Mouse (Mus musculus) A20 (cell line): Measurements from ENCODE around the gene Txndc11.

Experiments used
- DNase-seq: peaks from one replicate; pipeline ENCODE4 v3.0.0-alpha.2; 2011; ENCODE audit warnings: low read depth, low spot score

The Txndc11 gene

DNA sequence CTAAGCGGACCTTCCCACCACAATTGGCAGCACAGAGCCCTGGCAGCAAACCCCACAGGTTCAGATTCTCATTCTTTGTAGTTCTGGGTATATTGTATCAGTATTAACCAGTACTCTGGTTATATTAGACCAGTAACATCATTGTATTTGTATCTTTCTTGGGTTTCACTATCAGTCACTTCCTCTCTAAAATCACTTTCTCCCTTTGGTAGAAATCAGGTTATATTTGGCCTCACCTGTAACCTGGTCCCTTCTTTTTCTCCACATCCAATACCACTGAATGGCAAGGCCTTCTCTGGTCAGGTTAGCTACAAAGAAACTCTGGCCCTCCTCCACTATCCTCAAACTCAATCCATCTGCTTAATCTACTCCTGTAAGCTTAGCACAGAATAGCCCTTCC lies 29.5 kb downstream of the Txndc11 start:
- peak; percentile 55 for DNase-seq

DNA sequence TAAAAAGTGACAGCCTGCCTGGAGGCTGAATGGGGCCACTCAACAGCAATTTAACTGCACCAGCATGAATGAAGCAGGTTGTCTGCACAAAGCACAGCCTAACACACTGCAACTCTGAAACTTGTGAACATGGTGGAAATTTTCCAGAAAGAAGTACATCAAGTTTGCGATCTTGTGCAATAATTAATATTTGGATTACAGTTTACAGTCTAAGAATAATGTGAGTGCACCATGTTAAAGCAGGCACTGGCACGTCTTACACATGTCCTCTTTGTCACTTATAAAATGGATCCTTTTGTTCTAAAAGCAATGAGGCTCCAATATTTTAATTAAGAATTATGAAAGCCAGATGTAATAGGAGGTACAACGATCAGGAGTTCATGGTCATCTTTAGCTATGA lies 37.1 kb downstream of the Txndc11 start:
- DNase-seq = no peak

DNA sequence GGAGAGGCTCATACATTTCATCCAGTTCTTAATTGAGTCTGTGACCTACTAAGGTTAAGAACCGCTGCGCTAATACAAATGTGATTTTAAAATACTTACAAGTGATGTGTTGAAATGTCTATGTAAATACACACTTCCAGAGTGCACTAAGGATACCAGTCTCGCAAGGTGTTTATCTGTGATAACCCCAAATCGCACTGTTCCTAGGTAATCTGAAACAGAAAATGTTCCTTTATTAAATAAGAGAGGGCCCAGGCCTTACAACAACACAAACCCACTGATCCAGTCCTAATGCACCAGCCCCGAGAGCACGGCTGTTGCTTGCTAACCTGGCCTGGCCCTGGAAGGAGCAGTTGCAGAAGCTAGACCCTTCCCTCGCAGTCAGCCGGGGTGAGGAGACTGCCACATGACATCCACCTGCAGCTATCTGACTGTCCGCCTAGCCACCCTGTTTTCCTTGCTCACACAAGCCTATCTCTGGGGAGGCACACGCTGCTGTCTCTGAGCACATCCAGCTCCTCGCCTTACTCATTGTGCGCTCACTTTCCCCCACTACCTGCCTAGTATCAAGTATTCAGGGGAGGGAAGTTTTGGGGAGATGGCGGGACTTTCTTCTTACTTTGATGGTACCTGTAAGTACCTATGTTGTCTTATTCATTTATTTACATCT lies 40.6 kb downstream of the Txndc11 start:
- DNase-seq = no peak

DNA sequence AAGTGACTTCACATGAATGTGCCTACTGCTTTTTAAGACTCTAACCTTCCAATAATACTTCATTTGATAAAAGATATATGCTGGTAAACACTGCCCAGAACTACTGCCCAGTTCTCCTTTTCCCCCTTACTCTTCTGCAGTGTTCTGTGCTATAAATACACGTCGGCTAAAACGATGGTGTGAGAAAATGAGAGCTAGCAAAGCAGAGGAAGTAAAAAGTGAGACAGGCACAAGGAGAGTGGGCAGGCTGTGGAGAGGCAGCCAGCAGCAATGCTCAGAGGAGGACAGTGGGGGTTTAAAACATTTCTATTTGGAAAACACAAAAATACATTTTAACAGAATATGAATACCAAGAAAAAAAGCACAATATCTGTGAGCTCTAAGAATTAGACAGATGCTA lies 41.9 kb downstream of the Txndc11 start:
- DNase-seq = peak; percentile 47

DNA sequence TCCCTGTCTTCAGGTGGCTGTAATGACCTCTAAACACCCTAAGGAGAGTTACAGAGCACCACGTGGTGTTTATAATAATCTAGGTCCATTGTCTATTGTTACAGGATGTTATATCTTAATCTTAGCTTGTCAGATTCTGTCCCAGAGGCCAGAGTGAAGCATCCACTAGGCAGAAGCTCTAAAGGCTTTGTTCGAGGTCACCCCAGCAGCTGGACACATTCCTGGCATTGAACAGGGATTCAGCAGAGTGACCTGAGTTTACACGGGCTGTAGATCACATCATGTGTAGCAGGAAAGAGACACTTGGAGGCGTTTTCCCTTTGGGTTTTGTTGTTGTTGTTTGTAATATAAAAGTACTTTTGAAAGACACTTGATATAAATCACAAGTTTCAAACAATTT lies 42.4 kb downstream of the Txndc11 start:
- no peak for DNase-seq

DNA sequence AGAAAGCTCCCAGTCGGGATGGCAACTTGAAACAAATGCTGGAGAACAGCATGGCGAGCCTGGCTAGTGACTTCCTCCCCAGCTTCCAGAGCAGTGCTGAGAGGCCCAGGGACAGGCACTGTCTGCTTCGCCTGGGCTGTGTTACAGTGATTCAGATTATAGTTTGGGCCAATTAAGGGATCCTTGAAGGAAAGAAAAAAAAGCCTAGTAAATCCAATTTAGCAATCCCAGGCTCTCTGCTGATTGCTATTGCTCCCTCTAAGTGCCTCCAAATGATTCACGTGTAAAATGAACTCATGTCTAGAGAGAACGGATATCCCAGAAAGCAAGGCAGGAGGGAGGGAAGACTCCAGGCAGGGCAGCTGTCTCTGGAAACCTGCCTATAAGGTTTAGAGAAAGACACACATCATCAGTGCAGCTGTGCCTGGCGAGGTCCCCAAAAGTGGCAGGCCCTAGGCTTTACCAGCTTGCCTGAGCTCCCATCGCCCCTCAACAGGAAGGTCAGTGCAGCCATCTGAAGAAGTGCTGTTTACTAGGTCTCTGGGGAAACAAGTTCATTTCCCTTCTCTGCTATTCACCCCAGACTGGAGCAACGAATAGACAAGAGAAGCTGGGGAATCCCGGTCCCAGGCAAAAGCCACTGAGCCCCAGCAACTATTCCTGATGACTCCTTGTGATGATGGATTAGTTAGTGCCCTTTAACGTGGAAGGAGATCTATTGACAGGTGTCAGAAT lies 43.4 kb downstream of the Txndc11 start:
- DNase-seq = peak; percentile 29

DNA sequence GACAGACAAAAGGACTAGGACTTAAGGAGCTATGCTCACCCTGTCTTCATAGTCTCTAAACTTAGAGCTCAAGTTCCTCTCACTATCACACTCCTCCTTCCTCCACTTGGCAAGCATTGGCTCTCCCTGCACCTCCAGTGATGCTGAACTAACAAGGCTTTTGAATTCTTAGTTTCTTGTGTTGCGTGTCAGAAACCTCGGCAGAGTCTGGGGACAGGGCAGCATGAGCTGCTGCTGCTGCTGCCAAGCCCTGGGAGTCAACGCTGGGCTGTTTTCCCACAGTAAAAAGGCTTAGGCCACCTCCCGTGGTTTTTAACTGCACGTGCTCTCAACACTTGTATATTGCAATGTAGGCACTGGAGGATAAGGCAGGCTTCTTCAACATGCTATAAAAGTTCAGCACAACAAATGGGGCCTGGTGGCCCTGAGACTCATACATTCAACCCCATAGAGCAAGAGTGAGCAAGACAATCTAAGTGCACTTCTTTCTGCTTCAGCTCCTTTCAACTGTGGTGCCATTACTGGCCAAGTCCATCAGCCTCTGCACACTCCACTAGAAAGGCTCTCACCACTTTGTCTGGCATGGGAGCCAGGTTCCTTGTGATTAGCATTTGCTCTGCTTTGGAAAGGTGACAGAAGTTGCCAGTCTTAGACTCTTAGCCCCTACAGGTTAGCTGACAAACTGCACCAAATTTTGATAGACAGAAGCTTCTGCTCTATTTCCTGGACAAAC lies 47.4 kb downstream of the Txndc11 start:
- no peak for DNase-seq

DNA sequence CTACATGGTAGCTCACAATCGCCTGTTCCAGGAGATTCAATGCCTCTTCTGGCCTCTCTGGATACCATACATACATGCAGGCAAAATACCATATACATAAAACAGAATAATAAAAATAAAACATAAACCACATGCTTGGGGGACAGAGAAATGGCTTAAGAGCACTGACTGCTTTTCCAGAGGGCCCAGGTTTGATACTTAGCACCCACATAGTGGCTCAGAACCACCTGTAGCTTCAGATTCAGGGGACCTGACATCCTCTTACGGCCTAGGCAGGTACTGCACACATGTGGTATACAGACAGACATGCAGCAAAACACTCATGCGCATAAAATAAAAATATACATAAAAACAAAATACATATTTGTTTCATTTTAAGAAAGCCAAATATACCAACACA lies 48.2 kb downstream of the Txndc11 start:
- no peak for DNase-seq

DNA sequence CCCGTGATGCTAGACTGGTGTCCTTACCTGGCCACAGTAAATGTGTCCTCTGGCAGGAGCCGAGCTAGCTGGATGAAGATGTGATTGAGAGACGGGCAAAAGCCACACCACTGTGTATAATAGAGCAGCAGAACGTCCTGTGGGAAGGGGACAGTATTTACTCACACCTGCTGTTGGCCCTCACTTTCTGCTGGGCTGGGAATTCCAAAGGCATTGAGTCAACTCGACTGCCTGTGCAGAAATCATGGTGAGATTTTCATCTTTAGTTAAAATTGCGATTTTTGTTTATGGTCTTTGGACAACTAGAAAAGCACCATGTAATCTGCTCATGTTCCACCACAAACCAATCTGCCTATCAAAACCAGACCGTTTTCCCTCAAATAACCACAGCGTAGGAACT lies 50.3 kb downstream of the Txndc11 start:
- no peak for DNase-seq

DNA sequence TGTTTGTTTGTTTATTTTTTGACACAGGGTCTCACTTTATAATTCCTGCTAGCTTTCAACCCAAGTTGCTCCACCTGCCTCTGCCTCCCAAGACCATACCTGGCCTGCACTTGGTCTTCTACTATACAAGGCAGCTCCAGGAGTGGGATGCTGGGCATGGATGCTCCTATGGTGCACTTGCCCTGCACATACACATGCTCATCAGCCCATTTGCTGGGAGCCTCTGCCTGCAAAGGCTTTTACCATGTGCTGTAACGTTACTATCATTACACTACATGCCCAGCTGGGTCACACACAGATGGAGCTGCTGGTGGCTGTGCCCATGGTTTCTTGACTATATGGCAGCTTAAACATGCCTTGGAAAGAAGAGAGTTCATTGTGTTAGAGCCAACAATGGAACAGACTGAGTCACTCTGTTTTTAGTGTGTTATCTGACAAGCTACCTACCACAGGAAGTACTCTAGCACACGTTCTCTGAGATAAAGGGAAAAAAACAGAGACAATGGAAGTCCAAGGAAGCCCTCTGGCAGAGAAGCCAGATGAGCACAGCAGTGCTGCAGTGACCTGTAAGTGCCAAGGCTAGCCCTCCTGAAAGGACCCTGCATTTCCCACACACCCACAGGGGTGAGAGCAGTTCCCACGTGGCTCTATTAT lies 56.1 kb downstream of the Txndc11 start:
- no peak for DNase-seq

DNA sequence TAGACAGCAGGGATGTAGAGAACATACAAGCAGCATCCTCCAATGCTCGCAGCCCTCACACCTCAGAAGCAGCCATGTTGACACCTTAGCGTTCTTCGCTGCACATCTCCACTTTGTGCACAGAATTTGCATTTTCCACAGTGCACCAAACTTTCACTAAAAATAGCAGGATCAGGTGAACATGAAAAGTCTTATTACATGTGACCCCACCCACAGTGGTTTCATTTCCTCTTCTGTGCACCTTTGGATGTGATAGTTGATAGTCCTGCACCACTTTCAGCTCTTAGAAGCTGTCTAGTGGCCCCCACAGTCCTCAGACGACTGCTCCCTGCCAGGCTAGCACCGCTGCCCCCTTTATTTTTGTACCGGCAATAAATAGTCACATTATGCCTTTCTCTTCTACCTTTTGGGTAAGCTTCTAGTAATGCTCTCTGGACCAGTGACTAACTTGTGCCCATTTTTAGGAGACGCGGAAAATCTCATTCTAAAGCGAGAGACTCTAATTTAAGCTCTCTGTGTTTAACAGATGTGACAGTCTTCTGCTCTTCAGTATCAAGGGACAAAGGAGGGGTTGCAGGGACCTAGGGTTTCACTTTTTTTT lies 56.7 kb downstream of the Txndc11 start:
- peak; percentile 95 for DNase-seq

DNA sequence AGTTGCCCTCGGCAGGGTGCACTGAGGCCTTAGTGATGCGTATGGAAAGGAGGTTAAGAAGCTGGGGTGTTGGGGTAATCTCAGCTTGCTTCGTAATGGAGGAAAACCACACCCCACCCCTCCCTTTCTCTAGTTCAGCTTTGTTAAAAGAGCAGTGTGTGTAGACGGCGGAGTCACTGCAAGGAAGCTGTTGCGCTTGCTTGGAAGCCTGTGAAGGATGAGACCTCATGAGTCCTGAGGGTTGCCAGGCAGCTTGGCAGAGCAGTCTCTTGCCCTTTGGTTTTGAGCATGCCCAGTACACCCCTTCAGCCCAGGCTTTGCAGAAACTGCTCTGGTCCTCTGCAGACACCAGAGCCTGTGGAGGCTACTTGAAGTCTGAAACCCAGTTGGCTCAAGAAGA lies 61.4 kb downstream of the Txndc11 start:
- no peak for DNase-seq

DNA sequence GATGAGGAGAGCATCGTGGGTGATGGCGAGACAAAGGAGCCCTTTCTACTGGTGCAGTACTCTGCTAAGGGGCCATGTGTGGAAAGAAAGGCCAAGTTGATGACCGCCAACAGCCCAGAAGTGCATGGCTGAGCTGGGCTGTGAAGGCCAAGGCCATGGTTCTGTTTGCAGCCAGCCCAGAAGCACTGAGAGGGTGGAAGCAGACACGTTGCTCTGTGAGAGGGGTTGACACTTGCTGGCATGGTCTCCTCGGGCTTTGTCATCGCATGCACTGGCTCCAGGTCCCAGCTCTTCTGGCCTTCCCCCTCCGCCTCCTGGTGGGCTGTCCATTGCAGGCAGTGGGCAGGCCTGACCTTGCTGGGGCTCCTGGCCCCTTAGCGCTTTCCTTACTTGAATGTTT lies 62.0 kb downstream of the Txndc11 start:
- DNase-seq = no peak

DNA sequence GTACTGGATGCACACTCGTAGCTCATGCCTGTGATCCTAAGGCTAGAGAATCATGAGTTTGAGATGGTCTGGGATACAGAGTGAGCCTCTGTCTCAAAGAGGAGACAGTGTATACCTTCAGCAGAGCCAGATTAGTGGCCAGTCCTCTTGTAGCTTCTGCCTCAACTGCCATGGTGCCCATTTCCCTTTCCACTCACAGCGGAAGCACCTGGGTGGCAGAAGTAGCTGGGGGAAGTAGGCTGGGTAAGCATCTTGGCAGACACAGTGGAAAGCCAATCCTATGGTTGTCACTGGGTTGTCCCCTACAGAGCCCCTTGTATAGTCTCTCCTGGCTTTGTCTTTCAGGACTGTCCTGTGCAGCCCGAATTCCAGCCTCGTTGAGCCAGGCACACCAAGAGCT lies 62.6 kb downstream of the Txndc11 start:
- DNase-seq = no peak

DNA sequence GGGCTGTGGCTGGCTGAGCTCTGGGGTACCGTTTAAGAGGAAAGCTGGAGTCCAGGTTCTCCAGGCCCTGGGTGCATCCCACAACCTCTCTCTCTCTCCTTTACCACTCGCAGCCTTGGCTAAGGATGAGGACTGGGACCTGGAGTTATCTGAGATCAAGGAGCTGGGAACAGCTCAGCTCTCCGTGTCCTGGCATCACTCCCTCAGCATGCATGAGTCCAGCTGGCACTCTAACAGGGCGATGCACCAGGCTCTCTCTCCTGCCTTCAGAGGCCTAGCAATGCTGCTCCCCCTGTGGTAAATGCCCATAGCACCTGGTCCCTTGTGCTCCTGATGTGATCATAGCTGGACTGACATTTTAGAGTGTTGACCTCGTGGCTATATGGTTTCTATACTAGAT lies 63.3 kb downstream of the Txndc11 start:
- no peak for DNase-seq

DNA sequence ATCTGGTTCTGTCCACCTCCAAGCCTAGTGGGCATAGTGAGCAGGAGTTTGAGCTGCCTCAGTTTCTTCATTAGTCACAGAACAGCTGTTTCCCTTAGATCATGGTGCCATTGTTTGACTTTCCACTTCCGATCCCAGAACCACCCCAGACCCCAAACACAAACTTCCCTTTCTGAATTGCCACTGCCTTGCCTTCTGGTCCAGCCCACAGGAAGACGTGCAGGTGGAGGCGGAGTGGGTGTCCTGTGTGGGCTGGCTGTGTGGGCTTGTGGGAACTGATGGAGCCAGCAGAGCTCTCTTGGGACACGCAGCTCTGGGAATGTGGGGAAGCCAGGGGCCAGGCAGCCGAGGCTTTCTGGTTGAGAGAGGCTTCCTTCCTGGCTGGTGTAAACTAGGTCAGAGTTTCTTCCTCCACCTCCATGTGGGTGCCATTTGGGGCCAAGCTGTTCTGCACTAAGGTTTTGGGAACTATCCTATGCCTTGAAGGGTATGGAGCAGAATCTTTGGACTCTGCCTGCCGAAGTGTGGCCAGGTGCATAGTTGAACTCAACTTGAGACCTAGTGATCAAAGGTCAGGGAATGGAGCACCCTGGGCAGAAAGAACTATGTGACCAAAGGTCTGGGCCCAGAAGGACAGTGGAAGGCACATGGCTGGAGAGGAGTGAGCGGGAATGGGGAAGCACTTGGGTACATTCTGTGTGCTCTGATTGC lies 64.6 kb downstream of the Txndc11 start:
- no peak for DNase-seq

DNA sequence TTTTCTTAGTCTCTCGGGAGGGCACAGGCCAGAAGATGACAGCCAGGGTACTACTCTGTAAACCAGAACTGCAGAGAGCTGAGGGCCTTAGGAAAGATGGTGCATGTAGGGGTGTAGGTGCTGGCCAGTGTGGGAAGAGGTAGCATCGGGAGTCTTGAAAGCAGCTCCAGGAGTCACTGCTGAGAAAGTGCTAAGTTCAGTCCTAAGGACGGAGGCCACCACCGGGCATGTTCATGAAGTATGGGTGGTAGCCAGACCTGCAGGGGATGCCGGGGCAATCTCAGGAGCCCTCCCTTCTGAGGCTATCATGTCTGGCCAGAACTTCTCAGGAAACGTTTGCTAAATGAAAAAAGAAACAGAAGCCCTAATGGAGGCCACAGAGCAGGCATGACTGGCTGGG lies 65.2 kb downstream of the Txndc11 start:
- no peak for DNase-seq

DNA sequence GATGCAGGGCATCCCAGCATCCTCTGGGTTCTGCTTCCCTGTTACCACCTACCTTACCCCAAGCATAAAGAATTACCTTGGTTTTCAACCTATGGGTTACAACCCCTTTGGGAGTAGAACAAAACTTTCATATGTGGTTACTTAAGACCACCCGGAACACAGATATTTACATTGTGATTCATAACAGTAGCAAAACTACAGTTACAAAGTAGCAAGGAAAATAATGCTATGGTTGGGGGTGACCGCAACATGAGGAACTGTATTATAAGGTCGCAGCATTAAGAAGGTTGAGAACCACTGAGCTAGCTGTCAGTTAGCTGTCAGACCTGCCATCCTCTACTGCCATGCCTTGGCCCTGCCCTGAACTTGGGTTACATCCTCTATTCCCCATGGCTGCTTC lies 65.8 kb downstream of the Txndc11 start:
- DNase-seq = no peak

DNA sequence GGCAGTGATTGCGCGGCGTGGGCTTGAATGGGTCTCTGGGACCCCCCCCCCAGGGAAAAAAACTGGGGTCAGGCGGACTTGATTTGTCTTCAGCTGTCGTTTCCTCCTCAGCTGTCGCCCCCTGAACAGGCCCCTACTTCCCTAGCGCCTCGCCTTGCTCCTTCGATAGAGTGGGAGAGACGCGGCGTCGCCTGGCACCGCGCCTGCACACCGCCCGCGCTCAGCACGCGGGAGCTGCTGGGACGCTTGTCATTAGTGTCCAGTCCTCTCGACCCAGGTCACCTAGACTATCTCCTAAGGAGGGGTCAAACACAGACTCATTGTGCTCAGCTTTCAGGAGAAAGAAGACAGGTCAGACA lies 67.6 kb downstream of the Txndc11 start:
- no peak for DNase-seq

DNA sequence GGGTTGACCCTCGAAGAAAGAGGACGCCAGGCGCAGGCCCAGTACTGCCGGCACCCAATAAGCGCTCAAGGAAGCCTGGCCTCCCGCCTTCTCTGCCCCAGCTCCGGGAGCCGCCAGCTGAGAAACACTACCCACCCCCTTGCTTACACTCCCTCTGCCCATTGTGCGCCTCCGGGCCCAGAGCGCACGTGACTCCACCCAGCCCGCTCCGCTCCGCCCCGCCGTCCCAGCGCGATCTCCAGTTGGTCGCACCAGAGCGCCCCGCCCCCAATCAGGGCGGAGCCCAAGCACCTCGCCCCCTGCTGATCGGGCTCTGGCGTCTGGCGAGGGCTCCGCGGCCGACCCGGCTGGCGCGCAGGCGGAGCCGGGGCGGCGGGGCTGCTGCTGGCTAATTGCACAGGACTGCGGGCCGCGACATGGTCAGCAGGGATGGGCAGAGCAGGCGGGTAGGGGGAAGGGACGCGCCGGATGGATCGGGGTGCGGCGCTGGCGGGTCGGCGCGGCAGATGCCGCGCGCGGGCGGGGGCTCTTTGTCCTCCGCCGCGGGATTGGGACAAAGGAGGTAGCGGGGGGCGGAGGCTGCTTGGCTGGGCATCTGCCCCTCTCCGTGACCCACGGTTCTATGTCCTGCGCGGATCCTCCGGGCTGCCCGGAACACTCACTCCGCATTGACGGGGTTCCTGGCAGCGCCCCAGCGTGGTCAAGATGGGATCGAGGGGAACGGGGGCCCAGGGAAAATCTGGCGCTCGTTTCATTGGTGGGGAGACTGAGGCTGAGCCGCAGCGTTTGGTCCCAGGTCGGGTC lies 68.2 kb downstream of the Txndc11 start, which contains the start of gene Litaf:
Litaf (minus strand) TSS at position 129 of the 804 bp plus-strand sequence.
- peak; percentile 92 for DNase-seq
